Mouse (Mus musculus) lung, embryonic 14.5 days (tissue): Measurements from ENCODE around the gene Nsun4. TPM values are rescaled to one million over a fixed set of nuclear protein-coding genes. Genes with fewer than 3 reads are reported as not detected.

Source experiments
- ATAC-seq: fragments of 200-750 bp; cut with Nextera tagmentation; 2 replicates; pipeline ENCODE4 v1.8.0; 2017; ENCODE audit warnings: mild to moderate bottlenecking, moderate TSS enrichment, moderate library complexity; ENCODE audit not compliant: insufficient read depth
- DNase-seq: peaks from one replicate; pipeline ENCODE4 v3.0.0-alpha.2; 2015
- H3K27ac ChIP-seq: fragments of 300-500 bp; sonication (generic); 2 replicates; pipeline ENCODE4 v1.5.1; 2014; ENCODE audit warnings: low read depth, mild to moderate bottlenecking, moderate library complexity
- H3K27me3 ChIP-seq: fragments of 300-500 bp; sonication (generic); 2 replicates; pipeline ENCODE4 v1.6.1; 2014; ENCODE audit warnings: low read length, control low read depth; ENCODE audit not compliant: insufficient read depth
- H3K36me3 ChIP-seq: fragments of 300-500 bp; sonication (generic); 2 replicates; pipeline ENCODE4 v1.6.1; 2014; ENCODE audit warnings: control low read depth; ENCODE audit not compliant: insufficient read depth
- H3K4me1 ChIP-seq: fragments of 300-500 bp; sonication (generic); 2 replicates; pipeline ENCODE4 v1.6.1; 2014; ENCODE audit warnings: antibody characterized with exemption, control low read depth; ENCODE audit not compliant: insufficient read depth
- H3K4me2 ChIP-seq: fragments of 300-500 bp; sonication (generic); 2 replicates; pipeline ENCODE4 v1.6.1; 2014; ENCODE audit warnings: mild to moderate bottlenecking
- H3K4me3 ChIP-seq: fragments of 300-500 bp; sonication (generic); 2 replicates; pipeline ENCODE4 v1.5.1; 2014; ENCODE audit warnings: low read depth, low read length
- H3K9ac ChIP-seq: fragments of 300-500 bp; sonication (generic); 2 replicates; pipeline ENCODE4 v1.6.1; 2014
- H3K9me3 ChIP-seq: fragments of 300-500 bp; sonication (generic); 2 replicates; pipeline ENCODE4 v1.6.1; 2016; ENCODE audit warnings: low read depth, low read length, control low read depth
- CTCF ChIP-seq: IDR thresholded peaks from 2 replicates; pipeline ENCODE4 v1.5.1; 2016; ENCODE audit warnings: antibody characterized with exemption, low read depth
- WGBS: fragments of 180-500 bp; shearing (Covaris S2); extraction: QIAGEN DNeasy Blood & Tissue Kit; methylation state at CpG from one replicate; pipeline ENCODE4 v1.1.7; 2014; 5-methylcytosine and 5-hydroxymethylcytosine counted together
- polyA plus RNA-seq: library from polyadenylated mRNA; unstranded; fragments of >200 nt; fragmentation: Nextera tagmentation; extraction: Ambion mirVana; gene quantifications from 2 replicates; pipeline ENCODE4 v1.2.1, GENCODE M21; 2014

Nsun4 gene
- polyA plus RNA-seq, 1 experiment from 2014 or later: 21.9 TPM

DNA sequence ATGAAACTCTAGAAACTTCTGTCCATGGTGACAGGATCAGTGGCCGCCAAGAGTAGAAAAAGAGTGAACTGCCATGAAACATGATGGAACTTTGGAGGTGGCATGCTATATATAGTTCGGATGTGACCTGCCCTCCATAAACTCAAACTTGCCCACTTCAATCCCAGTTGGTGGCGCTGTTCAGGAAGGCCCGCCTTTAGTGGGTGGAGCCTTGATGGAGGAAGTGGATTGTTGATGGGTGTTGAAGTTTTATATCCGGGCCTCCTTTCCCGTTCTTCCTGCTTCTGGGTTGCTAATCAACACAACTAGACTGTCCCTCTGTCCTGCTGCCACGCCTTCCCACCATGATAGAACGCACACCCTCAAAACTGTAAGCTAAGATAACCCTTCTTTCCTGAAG lies 68.7 kb downstream of the Nsun4 start:
- Histone ChIP-seq H3K9me3 (no peaks in the 10 kb centered on the region), H3K27ac (no peak overlapping the region), H3K4me3 (no peak overlapping the region), H3K36me3 (no peaks in the 10 kb centered on the region), H3K4me2 (no peak overlapping the region), H3K4me1 (no peaks in the 10 kb centered on the region), H3K9ac (no peak overlapping the region), H3K27me3 (peaks cover 13% of the 10 kb centered on the region)
- peak; percentile 41; the same call in 1 of the 2 replicates for TF ChIP-seq CTCF
- 34% methylated on average over 8 of the region's 8 CpGs for WGBS
- DNase-seq (peak; percentile 49), ATAC-seq (no peak)

DNA sequence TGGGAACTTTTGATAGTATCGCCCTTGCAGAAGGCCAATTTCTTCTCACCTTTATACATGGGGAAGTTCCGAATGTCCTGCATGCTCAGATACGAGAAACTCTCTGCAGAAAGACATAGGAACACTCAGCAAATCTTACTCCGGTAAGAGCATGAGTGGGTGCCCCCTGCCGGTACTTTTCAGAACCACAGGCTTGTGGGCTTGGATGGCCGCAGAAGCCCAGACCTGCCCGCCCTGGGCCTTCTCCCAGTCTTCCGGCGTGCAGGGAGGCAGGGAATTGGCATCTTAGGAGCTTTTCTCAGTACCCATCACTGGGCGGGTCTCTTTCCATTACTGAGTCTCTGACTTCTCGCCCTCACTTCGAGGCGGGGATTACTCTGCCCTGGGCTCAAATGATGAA lies 69.6 kb downstream of the Nsun4 start:
- 2% methylated on average over 13 of the region's 13 CpGs for WGBS
- Histone ChIP-seq H3K9ac (no peak overlapping the region), H3K36me3 (no peaks in the 10 kb centered on the region), H3K4me1 (no peaks in the 10 kb centered on the region), H3K4me3 (no peak overlapping the region), H3K27me3 (peaks cover 21% of the 10 kb centered on the region), H3K27ac (no peak overlapping the region), H3K9me3 (no peaks in the 10 kb centered on the region), H3K4me2 (0 out of 2 replicates have a peak overlapping the region, but pooled peaks have one; percentile 4)
- DNase-seq: peak; percentile 96
- peak; percentile 88 for TF ChIP-seq CTCF
- peak; percentile 62 for ATAC-seq

Other genes with a start within 250 kb of the Nsun4 start
- 9.6 and 11.5 TPM in 2 replicates for gene Mob3c, start 225.8 kb downstream of the Nsun4 start, polyA plus RNA-seq
- gene Mknk1, start 214.7 kb downstream of the Nsun4 start, polyA plus RNA-seq: 19.4 and 19.8 TPM in 2 replicates
- gene Kncn, start 169.5 kb downstream of the Nsun4 start, polyA plus RNA-seq: not detected in 2 replicates
- gene 6430628N08Rik, start 163.2 kb downstream of the Nsun4 start, polyA plus RNA-seq: not detected in 2 replicates
- not detected in 2 replicates for gene Dmbx1, start 114.0 kb downstream of the Nsun4 start, polyA plus RNA-seq
- gene Faah, start 36.0 kb downstream of the Nsun4 start, polyA plus RNA-seq: 6.3 and 8.0 TPM in 2 replicates
- gene Uqcrh, start 21.2 kb upstream of the Nsun4 start, polyA plus RNA-seq: 466 and 476 TPM in 2 replicates
- 77.2 and 82.6 TPM in 2 replicates for gene Lrrc41, start 21.4 kb upstream of the Nsun4 start, polyA plus RNA-seq
- gene Rad54l, start 69.8 kb upstream of the Nsun4 start, polyA plus RNA-seq: 35.9 and 43.2 TPM in 2 replicates
- 63.3 and 66.5 TPM in 2 replicates for gene Pomgnt1, start 70.0 kb upstream of the Nsun4 start, polyA plus RNA-seq
- gene Lurap1, start 97.5 kb upstream of the Nsun4 start, polyA plus RNA-seq: 2.5 and 3.4 TPM in 2 replicates
- 7.0 and 7.5 TPM in 2 replicates for gene Tspan1, start 113.7 kb upstream of the Nsun4 start, polyA plus RNA-seq
- not detected in 2 replicates for gene 1700042G07Rik, start 119.5 kb upstream of the Nsun4 start, polyA plus RNA-seq
- not detected in 2 replicates for gene Gm49337, start 119.5 kb upstream of the Nsun4 start, polyA plus RNA-seq
- 26.4 and 28.7 TPM in 2 replicates for gene Pik3r3, start 167.7 kb upstream of the Nsun4 start, polyA plus RNA-seq